Mouse (Mus musculus) limb, embryonic 12.5 days (tissue): ENCODE measurements around the gene U2surp. TPM values are rescaled to one million over a fixed set of nuclear protein-coding genes. Genes with fewer than 3 reads are reported as not detected.
A peak's percentile ranks its signal among the peaks of the same experiment; 100 is the strongest.
"Not testable (repeated sequence)": the region's sequence is repeated elsewhere in the genome, so short reads cannot be mapped to it uniquely, and the experiment has no call there.

ENCODE experiments used
- ATAC-seq: fragments of 200-750 bp; cut with Nextera tagmentation; 2 replicates; pipeline ENCODE4 v1.8.0; 2017; ENCODE audit warnings: low read depth, moderate TSS enrichment; ENCODE audit not compliant: insufficient number of reproducible peaks, insufficient read depth, low FRiP score, low TSS enrichment
- H3K27ac ChIP-seq: fragments of 300-500 bp; sonication (generic); 2 replicates; pipeline ENCODE4 v1.5.1; 2016; ENCODE audit warnings: mild to moderate bottlenecking, moderate library complexity
- H3K27me3 ChIP-seq: fragments of 300-500 bp; sonication (generic); 2 replicates; pipeline ENCODE4 v1.6.1; 2016; ENCODE audit warnings: mild to moderate bottlenecking, moderate library complexity
- H3K36me3 ChIP-seq: fragments of 300-500 bp; sonication (generic); 2 replicates; pipeline ENCODE4 v1.6.1; 2016; ENCODE audit warnings: mild to moderate bottlenecking, moderate library complexity
- H3K4me1 ChIP-seq: fragments of 300-500 bp; sonication (generic); replicated peaks from 2 replicates; pipeline ENCODE4 v1.6.1; 2016
- H3K4me2 ChIP-seq: fragments of 300-500 bp; sonication (generic); 2 replicates; pipeline ENCODE4 v1.6.1; 2016; ENCODE audit warnings: mild to moderate bottlenecking, moderate library complexity
- H3K4me3 ChIP-seq: fragments of 300-500 bp; sonication (generic); replicated peaks from 2 replicates; pipeline ENCODE4 v1.5.1; 2016; ENCODE audit warnings: mild to moderate bottlenecking
- H3K9ac ChIP-seq: fragments of 300-500 bp; sonication (generic); replicated peaks from 2 replicates; pipeline ENCODE4 v1.6.1; 2016; ENCODE audit warnings: mild to moderate bottlenecking, moderate library complexity
- H3K9me3 ChIP-seq: fragments of 300-500 bp; sonication (generic); 2 replicates; pipeline ENCODE4 v1.6.1; 2016; ENCODE audit warnings: mild to moderate bottlenecking, moderate library complexity
- WGBS: fragments of 180-500 bp; shearing (Covaris S2); methylation state at CpG from one replicate; pipeline ENCODE4 v1.1.7; 2016; 5-methylcytosine and 5-hydroxymethylcytosine counted together
- polyA plus RNA-seq: library from polyadenylated mRNA; unstranded; fragments of >200 nt; fragmentation: Nextera tagmentation; extraction: Ambion mirVana; gene quantifications from 2 replicates; pipeline ENCODE4 v1.2.1, GENCODE M21; 2016

The U2surp gene
- polyA plus RNA-seq, 1 experiment from 2014 or later, result 175 TPM

- Histone ChIP-seq H3K36me3 (no peaks in the 10 kb centered on the region), H3K27me3 (no peaks in the 10 kb centered on the region), H3K4me2 (no peak overlapping the region), H3K4me3 (no peak overlapping the region), H3K27ac (no peak overlapping the region), H3K9ac (no peak overlapping the region), H3K9me3 (no peaks in the 10 kb centered on the region), H3K4me1 (no peaks in the 10 kb centered on the region)
- ATAC-seq, result no peak
- 83% methylated on average over 3 of the region's 3 CpGs for WGBS
These were observed 19.3 kb upstream of the U2surp start for GRCm38 (mm10) chr9:95531144-95531543.

GRCm38 (mm10) chr9:95527676-95528075, 15.9 kb upstream of the U2surp start:
- WGBS, result 44% methylated on average over 2 of the region's 2 CpGs
- H3K27me3 ChIP-seq, result no peaks in the 10 kb centered on the region
- no peaks in the 10 kb centered on the region for H3K36me3 ChIP-seq
- H3K4me2 ChIP-seq, result no peak overlapping the region
- no peak overlapping the region for H3K27ac ChIP-seq
- ATAC-seq, result no peak
- H3K9ac ChIP-seq, result no peak overlapping the region
- no peak overlapping the region for H3K4me3 ChIP-seq
- H3K9me3 ChIP-seq, result no peaks in the 10 kb centered on the region
- H3K4me1 ChIP-seq, result no peaks in the 10 kb centered on the region

GRCm38 (mm10) chr9:95525961-95526360, 14.2 kb upstream of the U2surp start:
- H3K27ac ChIP-seq, result no peak overlapping the region
- no peaks in the 10 kb centered on the region for H3K27me3 ChIP-seq
- H3K9me3 ChIP-seq, result no peaks in the 10 kb centered on the region
- 0 out of 2 replicates have a peak, but pooled peaks have one; percentile 56 for ATAC-seq
- H3K4me1 ChIP-seq, result no peaks in the 10 kb centered on the region
- H3K36me3 ChIP-seq, result no peaks in the 10 kb centered on the region
- H3K9ac ChIP-seq, result no peak overlapping the region
- no peak overlapping the region for H3K4me2 ChIP-seq
- WGBS, result 25% methylated on average over 2 of the region's 2 CpGs
- H3K4me3 ChIP-seq, result no peak overlapping the region

- H3K27ac ChIP-seq, result no peak overlapping the region
- H3K27me3 ChIP-seq, result no peaks in the 10 kb centered on the region
- H3K9me3 ChIP-seq, result no peaks in the 10 kb centered on the region
- no peaks in the 10 kb centered on the region for H3K4me1 ChIP-seq
- ATAC-seq, result no peak
- peak overlapping the region; percentile 23; the same call in 1 of the 2 replicates for H3K9ac ChIP-seq
- 84% methylated on average over 6 of the region's 6 CpGs for WGBS
- no peak overlapping the region for H3K4me2 ChIP-seq
- H3K36me3 ChIP-seq, result no peaks in the 10 kb centered on the region
- no peak overlapping the region for H3K4me3 ChIP-seq
These were observed 13.6 kb upstream of the U2surp start for GRCm38 (mm10) chr9:95525376-95525775.

GRCm38 (mm10) chr9:95522561-95522960, 10.8 kb upstream of the U2surp start:
- H3K36me3 ChIP-seq, result no peaks in the 10 kb centered on the region
- no peak overlapping the region for H3K4me3 ChIP-seq
- H3K4me2 ChIP-seq, result no peak overlapping the region
- ATAC-seq, result no peak
- no peak overlapping the region for H3K9ac ChIP-seq
- H3K27me3 ChIP-seq, result no peaks in the 10 kb centered on the region
- H3K9me3 ChIP-seq, result no peaks in the 10 kb centered on the region
- H3K4me1 ChIP-seq, result no peaks in the 10 kb centered on the region
- WGBS, result 75% methylated on average over 2 of the region's 2 CpGs
- H3K27ac ChIP-seq, result no peak overlapping the region

GRCm38 (mm10) chr9:95521566-95521965, 9.8 kb upstream of the U2surp start:
- ATAC-seq, result no peak
- 52% methylated on average over 10 of the region's 10 CpGs for WGBS

GRCm38 (mm10) chr9:95521031-95521430, 9.2 kb upstream of the U2surp start:
- no peak overlapping the region for H3K9ac ChIP-seq
- ATAC-seq, result no peak
- WGBS, result 90% methylated on average over 8 of the region's 8 CpGs
- no peaks in the 10 kb centered on the region for H3K4me1 ChIP-seq
- H3K36me3 ChIP-seq, result no peaks in the 10 kb centered on the region
- no peak overlapping the region for H3K4me2 ChIP-seq
- no peak overlapping the region for H3K27ac ChIP-seq
- H3K27me3 ChIP-seq, result no peaks in the 10 kb centered on the region
- H3K4me3 ChIP-seq, result no peak overlapping the region
- no peaks in the 10 kb centered on the region for H3K9me3 ChIP-seq

More at GRCm38 (mm10) chr9:95521566-95521965, 9.8 kb upstream of the U2surp start:
- Histone ChIP-seq H3K9ac (no peak overlapping the region), H3K4me3 (no peak overlapping the region), H3K4me2 (no peak overlapping the region), H3K27ac (no peak overlapping the region), H3K4me1 (no peaks in the 10 kb centered on the region), H3K9me3 (no peaks in the 10 kb centered on the region), H3K27me3 (no peaks in the 10 kb centered on the region), H3K36me3 (no peaks in the 10 kb centered on the region)

GRCm38 (mm10) chr9:95520563-95520962, 8.8 kb upstream of the U2surp start:
- Histone ChIP-seq H3K4me1 (no peaks in the 10 kb centered on the region), H3K9ac (no peak overlapping the region), H3K4me2 (no peak overlapping the region), H3K4me3 (no peak overlapping the region), H3K36me3 (no peaks in the 10 kb centered on the region), H3K27ac (no peak overlapping the region), H3K27me3 (no peaks in the 10 kb centered on the region), H3K9me3 (no peaks in the 10 kb centered on the region)
- ATAC-seq, result no peak
- WGBS, result 84% methylated on average over 5 of the region's 5 CpGs

GRCm38 (mm10) chr9:95514361-95514760, 2.6 kb upstream of the U2surp start:
- not testable (repeated sequence) for H3K27me3 ChIP-seq, H3K9me3 ChIP-seq, H3K4me2 ChIP-seq, H3K9ac ChIP-seq, ATAC-seq, H3K4me3 ChIP-seq, H3K36me3 ChIP-seq, H3K27ac ChIP-seq
- WGBS, result 92% methylated on average over 3 of the region's 3 CpGs
- peaks cover 18% of the 10 kb centered on the region for H3K4me1 ChIP-seq

- Histone ChIP-seq H3K27ac (no peak overlapping the region), H3K27me3 (no peaks in the 10 kb centered on the region), H3K9me3 (no peaks in the 10 kb centered on the region), H3K4me2 (no peak overlapping the region), H3K4me3 (no peak overlapping the region), H3K36me3 (no peaks in the 10 kb centered on the region), H3K4me1 (peaks cover 18% of the 10 kb centered on the region), H3K9ac (no peak overlapping the region)
- no peak for ATAC-seq
- WGBS, result 93% methylated on average over 2 of the region's 2 CpGs
These were observed 2.0 kb upstream of the U2surp start for GRCm38 (mm10) chr9:95513776-95514175.

GRCm38 (mm10) chr9:95512331-95513030, 685 bp upstream of the U2surp start:
- peak overlapping the region; percentile 88 for H3K4me2 ChIP-seq
- no peaks in the 10 kb centered on the region for H3K36me3 ChIP-seq
- no peaks in the 10 kb centered on the region for H3K27me3 ChIP-seq
- peak; percentile 32 for ATAC-seq
- H3K9me3 ChIP-seq, result no peaks in the 10 kb centered on the region
- H3K9ac ChIP-seq, result peak overlapping the region; percentile 59
- H3K27ac ChIP-seq, result peak overlapping the region; percentile 92
- WGBS, result 25% methylated on average over 15 of the region's 15 CpGs
- peak overlapping the region; percentile 96 for H3K4me3 ChIP-seq
- H3K4me1 ChIP-seq, result peaks cover 18% of the 10 kb centered on the region
